Mouse (Mus musculus) hindbrain, postnatal 0 days (tissue): ENCODE results near the gene Mrpl16. TPM values are rescaled to one million over a fixed set of nuclear protein-coding genes. Genes with fewer than 3 reads are reported as not detected.

ENCODE experiments used
- ATAC-seq: fragments of 200-750 bp; cut with Nextera tagmentation; 2 replicates; pipeline ENCODE4 v1.8.0; 2017; ENCODE audit warnings: mild to moderate bottlenecking, moderate TSS enrichment, moderate library complexity
- DNase-seq: peaks from one replicate; pipeline ENCODE4 v3.0.0-alpha.2; 2015; ENCODE audit warnings: low spot score
- H3K27ac ChIP-seq: fragments of 300-500 bp; sonication (generic); 2 replicates; pipeline ENCODE4 v1.5.1; 2014; ENCODE audit warnings: mild to moderate bottlenecking
- H3K27me3 ChIP-seq: fragments of 300-500 bp; sonication (generic); 2 replicates; pipeline ENCODE4 v1.6.1; 2014; ENCODE audit warnings: low read length, mixed read lengths; ENCODE audit not compliant: insufficient read depth
- H3K36me3 ChIP-seq: fragments of 300-500 bp; sonication (generic); 2 replicates; pipeline ENCODE4 v1.6.1; 2014; ENCODE audit warnings: low read length, mixed read lengths; ENCODE audit not compliant: insufficient read depth
- H3K4me1 ChIP-seq: fragments of 300-500 bp; sonication (generic); 2 replicates; pipeline ENCODE4 v1.6.1; 2014; ENCODE audit warnings: antibody characterized with exemption, low read length, mixed read lengths; ENCODE audit not compliant: insufficient read depth
- H3K4me2 ChIP-seq: fragments of 300-500 bp; sonication (generic); 2 replicates; pipeline ENCODE4 v1.6.1; 2014; ENCODE audit warnings: low read depth, mild to moderate bottlenecking, low read length, moderate library complexity, mixed read lengths
- H3K4me3 ChIP-seq: fragments of 300-500 bp; sonication (generic); 2 replicates; pipeline ENCODE4 v1.5.1; 2014; ENCODE audit warnings: low read length
- H3K9ac ChIP-seq: fragments of 300-500 bp; sonication (generic); replicated peaks from 2 replicates; pipeline ENCODE4 v1.6.1; 2014; ENCODE audit warnings: mild to moderate bottlenecking, low read length, moderate library complexity, mixed read lengths
- H3K9me3 ChIP-seq: fragments of 300-500 bp; sonication (generic); 2 replicates; pipeline ENCODE4 v1.6.1; 2016; ENCODE audit warnings: low read length, mixed read lengths
- CTCF ChIP-seq: IDR thresholded peaks from 2 replicates; pipeline ENCODE4 v1.5.1; 2016; ENCODE audit warnings: antibody characterized with exemption, control low read depth, low read depth
- WGBS: fragments of 180-500 bp; shearing (Covaris S2); extraction: QIAGEN DNeasy Blood & Tissue Kit; methylation state at CpG from one replicate; pipeline ENCODE4 v1.1.7; 2014; 5-methylcytosine and 5-hydroxymethylcytosine counted together
- polyA plus RNA-seq: library from polyadenylated mRNA; unstranded; fragments of >200 nt; fragmentation: Nextera tagmentation; extraction: Ambion mirVana; gene quantifications from 2 replicates; pipeline ENCODE4 v1.2.1, GENCODE M21; 2015
- total RNA-seq: library from RNA; depleted of rRNA; stranded (reverse); fragments of >200 nt; gene quantifications from 2 replicates; pipeline ENCODE4 v1.2.3, GENCODE M21; 2014

Gene Mrpl16
- total and polyA plus RNA-seq, 2 experiments from 2014 or later: 8.8 to 54.2 TPM

DNA sequence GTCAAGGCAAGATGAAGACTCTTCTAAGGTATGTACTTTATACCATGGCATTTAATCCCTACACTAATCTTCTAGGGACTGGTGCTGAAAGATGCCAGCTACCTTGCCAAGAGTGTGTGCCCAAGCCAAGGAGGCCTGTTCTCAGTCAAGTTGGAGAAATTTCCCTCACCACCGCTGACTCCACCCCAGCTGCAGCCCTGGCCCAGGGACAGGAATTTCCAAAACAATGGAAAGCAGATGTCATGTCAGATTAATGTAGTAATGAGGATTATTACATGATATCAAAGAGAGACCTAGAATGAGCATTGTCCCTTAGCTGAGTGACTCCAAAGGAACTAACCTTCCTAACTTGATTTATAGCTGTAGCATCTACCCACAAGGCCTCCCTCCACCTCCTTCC, 40.7 kb downstream of the Mrpl16 start:
- Histone ChIP-seq H3K9ac (no peak overlapping the region), H3K9me3 (no peaks in the 10 kb centered on the region), H3K4me3 (no peak overlapping the region), H3K27me3 (no peaks in the 10 kb centered on the region), H3K27ac (no peak overlapping the region), H3K4me1 (peaks cover 5% of the 10 kb centered on the region; the same call in 1 of the 2 replicates), H3K36me3 (no peaks in the 10 kb centered on the region), H3K4me2 (no peak overlapping the region)
- no peak for TF ChIP-seq CTCF
- DNase-seq (peak; percentile 7), ATAC-seq (no peak)
- 50% methylated on average over 1 of the region's 1 CpGs for WGBS

DNA sequence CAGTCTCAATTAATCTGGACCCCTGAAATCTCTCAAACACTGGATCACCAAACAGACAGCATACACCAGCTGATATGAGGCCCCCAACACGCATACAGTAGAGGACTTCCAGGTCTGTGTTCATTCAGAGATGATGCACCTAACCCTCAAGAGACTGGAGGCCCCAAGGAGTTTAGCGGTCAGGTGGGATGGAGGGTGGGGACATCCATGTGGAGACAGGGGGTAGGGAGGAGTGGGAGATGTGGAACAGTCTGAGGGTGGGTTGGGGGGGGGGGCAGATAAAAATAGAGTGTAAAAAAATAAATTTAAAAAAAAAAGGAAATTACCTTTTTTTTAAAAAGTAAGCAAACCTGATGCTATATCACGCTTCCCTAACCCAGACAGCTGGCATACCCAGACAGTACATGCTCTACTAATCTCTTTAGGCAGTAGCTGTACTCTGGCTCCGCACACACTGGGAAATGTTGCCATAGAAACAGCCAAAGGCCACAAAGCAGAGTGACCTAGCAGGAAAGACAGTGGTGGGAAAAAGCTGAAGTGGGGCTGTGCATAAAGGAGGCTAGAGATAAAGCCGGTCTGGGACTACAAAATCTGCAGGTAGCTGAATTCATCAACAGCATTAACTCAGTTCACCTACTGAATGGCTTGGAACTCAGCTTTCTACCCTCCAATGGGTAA, 41.6 kb downstream of the Mrpl16 start:
- Histone ChIP-seq H3K27ac (no peak overlapping the region), H3K4me3 (no peak overlapping the region), H3K36me3 (no peaks in the 10 kb centered on the region), H3K9ac (no peak overlapping the region), H3K9me3 (no peaks in the 10 kb centered on the region), H3K4me1 (peaks cover 5% of the 10 kb centered on the region; the same call in 1 of the 2 replicates), H3K4me2 (0 out of 2 replicates have a peak overlapping the region, but pooled peaks have one; percentile 18), H3K27me3 (no peaks in the 10 kb centered on the region)
- DNase-seq: peak; percentile 77
- no peak for TF ChIP-seq CTCF
- ATAC-seq: peak; percentile 93
- 33% methylated on average over 5 of the region's 5 CpGs for WGBS

- no peaks in the 10 kb centered on the region for H3K36me3 ChIP-seq
- WGBS: 64% methylated on average over 4 of the region's 4 CpGs
- no peak overlapping the region for H3K4me2 ChIP-seq
- no peak overlapping the region for H3K4me3 ChIP-seq
- H3K27ac ChIP-seq: no peak overlapping the region
- H3K4me1 ChIP-seq: peaks cover 5% of the 10 kb centered on the region
- no peaks in the 10 kb centered on the region for H3K9me3 ChIP-seq
- no peak overlapping the region for H3K9ac ChIP-seq
- DNase-seq (no peak), ATAC-seq (no peak)
- no peak for TF ChIP-seq CTCF
- no peaks in the 10 kb centered on the region for H3K27me3 ChIP-seq
Measured at GRCm38 (mm10) chr19:11813136-11813535, 42.9 kb downstream of the Mrpl16 start.

- no peak for ATAC-seq
- no peak overlapping the region for H3K4me2 ChIP-seq
- no peak overlapping the region for H3K4me3 ChIP-seq
- no peaks in the 10 kb centered on the region for H3K36me3 ChIP-seq
- H3K9ac ChIP-seq: no peak overlapping the region
- WGBS: 13% methylated on average over 8 of the region's 8 CpGs
- peaks cover 5% of the 10 kb centered on the region for H3K4me1 ChIP-seq
- H3K9me3 ChIP-seq: no peaks in the 10 kb centered on the region
- no peak overlapping the region for H3K27ac ChIP-seq
- no peaks in the 10 kb centered on the region for H3K27me3 ChIP-seq
- no peak for DNase-seq
- no peak for TF ChIP-seq CTCF
Measured at GRCm38 (mm10) chr19:11813649-11814048, 43.5 kb downstream of the Mrpl16 start.

DNA sequence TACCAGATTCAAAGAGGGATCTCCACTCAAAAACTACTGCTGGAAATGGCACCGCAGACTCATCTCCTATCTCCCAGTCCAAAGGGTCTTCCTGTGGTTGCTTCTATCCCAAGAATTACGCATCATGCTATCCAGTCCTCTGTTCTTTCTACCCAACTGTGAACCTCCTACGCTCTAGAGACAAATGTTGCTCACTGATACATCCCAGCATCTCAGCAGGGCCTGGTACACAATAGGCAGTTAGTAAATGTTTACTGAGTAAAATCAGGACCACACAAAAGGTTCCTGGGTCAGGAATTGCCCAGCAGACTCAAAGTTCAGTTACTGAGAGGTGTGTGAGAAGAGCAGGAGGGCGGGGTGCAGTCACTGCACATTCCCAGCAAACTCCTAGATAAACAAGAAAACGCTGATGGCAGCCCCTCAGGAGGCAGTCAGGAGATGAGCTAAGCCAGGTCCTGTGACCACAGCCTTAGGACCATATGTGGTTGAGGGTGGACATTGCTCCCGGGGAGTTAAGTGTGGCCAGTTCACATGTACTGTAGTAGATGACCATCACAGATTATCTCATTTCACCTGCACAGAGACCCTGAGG, 44.6 kb downstream of the Mrpl16 start:
- Histone ChIP-seq H3K27ac (no peak overlapping the region), H3K9me3 (no peaks in the 10 kb centered on the region), H3K4me1 (peaks cover 5% of the 10 kb centered on the region), H3K4me3 (no peak overlapping the region), H3K36me3 (no peaks in the 10 kb centered on the region), H3K4me2 (no peak overlapping the region), H3K9ac (no peak overlapping the region), H3K27me3 (no peaks in the 10 kb centered on the region)
- no peak for TF ChIP-seq CTCF
- ATAC-seq (no peak), DNase-seq (no peak)
- WGBS: 79% methylated on average over 6 of the region's 6 CpGs

GRCm38 (mm10) chr19:11816706-11817105, 46.5 kb downstream of the Mrpl16 start:
- no peak overlapping the region for H3K4me2 ChIP-seq
- H3K9ac ChIP-seq: no peak overlapping the region
- DNase-seq (no peak), ATAC-seq (no peak)
- no peak overlapping the region for H3K27ac ChIP-seq
- H3K27me3 ChIP-seq: no peaks in the 10 kb centered on the region
- H3K4me1 ChIP-seq: peaks cover 5% of the 10 kb centered on the region
- WGBS: 57% methylated on average over 6 of the region's 6 CpGs
- no peaks in the 10 kb centered on the region for H3K9me3 ChIP-seq
- TF ChIP-seq CTCF: no peak
- no peaks in the 10 kb centered on the region for H3K36me3 ChIP-seq
- H3K4me3 ChIP-seq: no peak overlapping the region

DNA sequence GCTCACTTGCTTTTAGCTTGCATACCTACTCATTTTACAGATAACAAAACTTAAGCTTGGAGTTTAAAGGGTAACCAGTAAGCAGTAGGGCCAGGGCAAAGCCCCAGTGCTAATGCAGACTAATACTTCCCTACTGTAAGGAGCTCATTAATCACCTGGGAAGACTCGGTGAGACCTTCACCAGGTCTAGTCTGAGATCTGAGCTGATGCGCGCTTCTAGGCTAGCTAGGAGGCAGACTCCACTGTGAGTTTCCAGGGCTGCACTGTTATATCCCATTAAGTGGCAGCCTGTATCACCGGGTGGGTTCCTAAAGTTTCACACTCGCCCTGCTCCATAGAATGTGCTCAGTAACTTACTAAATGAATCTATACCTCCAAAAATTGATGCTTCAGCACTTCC, 47.4 kb downstream of the Mrpl16 start:
- Histone ChIP-seq H3K27me3 (no peaks in the 10 kb centered on the region), H3K9ac (peak overlapping the region; percentile 84; the same call in 1 of the 2 replicates), H3K4me2 (peak overlapping the region; percentile 92), H3K27ac (0 out of 2 replicates have a peak overlapping the region, but pooled peaks have one; percentile 65), H3K36me3 (no peaks in the 10 kb centered on the region), H3K4me1 (no peaks in the 10 kb centered on the region; the same call in 1 of the 2 replicates), H3K4me3 (peak overlapping the region; percentile 61), H3K9me3 (no peaks in the 10 kb centered on the region)
- ATAC-seq (no peak), DNase-seq (peak; percentile 11)
- TF ChIP-seq CTCF: no peak
- WGBS: 14% methylated on average over 5 of the region's 5 CpGs
